Mouse (Mus musculus) megakaryocyte, embryonic 14.5 days (primary cell): ENCODE data around the gene Inpp5a. TPM values are rescaled to one million over a fixed set of nuclear protein-coding genes. Genes with fewer than 3 reads are reported as not detected.
A peak's percentile ranks its signal among the peaks of the same experiment; 100 is the strongest.

Experiments
- H3K27me3 ChIP-seq: replicated peaks from 2 replicates; pipeline ENCODE3; 2012; ENCODE audit warnings: inconsistent platforms
- H3K36me3 ChIP-seq: replicated peaks from 2 replicates; pipeline ENCODE3; 2012; ENCODE audit warnings: low read length, inconsistent platforms, mixed read lengths
- H3K4me1 ChIP-seq: 2 replicates; pipeline ENCODE4 v1.6.1; 2012; ENCODE audit warnings: inconsistent platforms
- H3K4me3 ChIP-seq: replicated peaks from 2 replicates; pipeline ENCODE3; 2012; ENCODE audit warnings: moderate library complexity, mild to moderate bottlenecking, inconsistent platforms
- H3K9me3 ChIP-seq: 2 replicates; pipeline ENCODE4 v1.6.1; 2012; ENCODE audit warnings: inconsistent platforms
- FLI1 ChIP-seq: IDR thresholded peaks from 2 replicates; pipeline ENCODE4 v1.6.1; 2012; ENCODE audit warnings: low read length, inconsistent platforms, mixed read lengths
- GATA1 ChIP-seq: IDR thresholded peaks from 3 replicates; pipeline ENCODE4 v1.6.1; 2012; ENCODE audit warnings: mixed read lengths, low read length, inconsistent platforms, borderline replicate concordance
- polyA plus RNA-seq: library from polyadenylated mRNA; stranded (reverse); fragments of >175 nt; gene quantifications from 2 replicates; pipeline ENCODE4 v1.2.3, GENCODE M21; 2012; ENCODE audit warnings: low replicate concordance; ENCODE audit not compliant: insufficient read depth

Inpp5a gene
- polyA plus RNA-seq, 1 experiment, result 95.0 TPM

GRCm38 (mm10) chr7:139559659-139560058, 170.8 kb downstream of the Inpp5a start:
- no peak for TF ChIP-seq FLI1
- Histone ChIP-seq H3K9me3 (no peaks in the 10 kb centered on the region), H3K4me3 (no peak overlapping the region), H3K27me3 (no peaks in the 10 kb centered on the region), H3K36me3 (peaks cover 94% of the 10 kb centered on the region), H3K4me1 (peaks cover 54% of the 10 kb centered on the region)

GRCm38 (mm10) chr7:139563425-139563824, 174.5 kb downstream of the Inpp5a start:
- Histone ChIP-seq H3K4me3 (no peak overlapping the region), H3K27me3 (no peaks in the 10 kb centered on the region), H3K4me1 (peaks cover 38% of the 10 kb centered on the region), H3K36me3 (peaks cover 100% of the 10 kb centered on the region), H3K9me3 (no peaks in the 10 kb centered on the region)
- TF ChIP-seq GATA1 (no peak), FLI1 (no peak)

- H3K4me1 ChIP-seq, result peaks cover 31% of the 10 kb centered on the region
- H3K27me3 ChIP-seq, result no peaks in the 10 kb centered on the region
- no peaks in the 10 kb centered on the region for H3K9me3 ChIP-seq
- H3K4me3 ChIP-seq, result no peak overlapping the region
- TF ChIP-seq FLI1 (no peak), GATA1 (no peak)
- peaks cover 100% of the 10 kb centered on the region for H3K36me3 ChIP-seq
Measured at GRCm38 (mm10) chr7:139564161-139564560, 175.3 kb downstream of the Inpp5a start.

- Histone ChIP-seq H3K9me3 (no peaks in the 10 kb centered on the region), H3K36me3 (peaks cover 96% of the 10 kb centered on the region), H3K4me3 (no peak overlapping the region), H3K27me3 (no peaks in the 10 kb centered on the region), H3K4me1 (peaks cover 17% of the 10 kb centered on the region)
- TF ChIP-seq GATA1, result no peak
- no peak for TF ChIP-seq FLI1
Measured at GRCm38 (mm10) chr7:139565998-139566397, 177.1 kb downstream of the Inpp5a start.

GRCm38 (mm10) chr7:139566533-139566932, 177.6 kb downstream of the Inpp5a start:
- no peaks in the 10 kb centered on the region for H3K27me3 ChIP-seq
- H3K4me3 ChIP-seq, result no peak overlapping the region
- peaks cover 96% of the 10 kb centered on the region for H3K36me3 ChIP-seq
- peaks cover 20% of the 10 kb centered on the region for H3K4me1 ChIP-seq
- TF ChIP-seq FLI1, result no peak
- TF ChIP-seq GATA1, result no peak
- H3K9me3 ChIP-seq, result no peaks in the 10 kb centered on the region

- Histone ChIP-seq H3K36me3 (peaks cover 96% of the 10 kb centered on the region), H3K9me3 (no peaks in the 10 kb centered on the region)
- TF ChIP-seq FLI1 (no peak), GATA1 (no peak)
Measured at GRCm38 (mm10) chr7:139570788-139571187, 181.9 kb downstream of the Inpp5a start.

GRCm38 (mm10) chr7:139572665-139573064, 183.8 kb downstream of the Inpp5a start:
- TF ChIP-seq FLI1 (no peak), GATA1 (no peak)
- Histone ChIP-seq H3K27me3 (peaks cover 2% of the 10 kb centered on the region), H3K4me1 (peaks cover 28% of the 10 kb centered on the region)

More at GRCm38 (mm10) chr7:139570788-139571187, 181.9 kb downstream of the Inpp5a start:
- Histone ChIP-seq H3K4me1 (peaks cover 39% of the 10 kb centered on the region), H3K27me3 (no peaks in the 10 kb centered on the region), H3K4me3 (no peak overlapping the region)

GRCm38 (mm10) chr7:139576064-139576686, 187.3 kb downstream of the Inpp5a start:
- TF ChIP-seq FLI1, result no peak
- no peak for TF ChIP-seq GATA1
- Histone ChIP-seq H3K36me3 (peaks cover 98% of the 10 kb centered on the region), H3K4me1 (peaks cover 35% of the 10 kb centered on the region), H3K4me3 (no peak overlapping the region), H3K9me3 (peaks cover 3% of the 10 kb centered on the region), H3K27me3 (peaks cover 29% of the 10 kb centered on the region)

More at GRCm38 (mm10) chr7:139572665-139573064, 183.8 kb downstream of the Inpp5a start:
- Histone ChIP-seq H3K9me3 (no peaks in the 10 kb centered on the region), H3K36me3 (peaks cover 96% of the 10 kb centered on the region), H3K4me3 (no peak overlapping the region)

GRCm38 (mm10) chr7:139579261-139579905, 190.5 kb downstream of the Inpp5a start:
- Histone ChIP-seq H3K9me3 (peaks cover 3% of the 10 kb centered on the region), H3K4me3 (no peak overlapping the region), H3K27me3 (peaks cover 61% of the 10 kb centered on the region), H3K4me1 (peaks cover 50% of the 10 kb centered on the region), H3K36me3 (peaks cover 66% of the 10 kb centered on the region)
- TF ChIP-seq FLI1, result no peak
- TF ChIP-seq GATA1, result no peak

- peaks cover 3% of the 10 kb centered on the region for H3K9me3 ChIP-seq
- H3K27me3 ChIP-seq, result peaks cover 78% of the 10 kb centered on the region
- H3K4me3 ChIP-seq, result peak overlapping the region; percentile 69
Measured at GRCm38 (mm10) chr7:139580851-139581775, 192.2 kb downstream of the Inpp5a start.

More at GRCm38 (mm10) chr7:139580851-139581775, 192.2 kb downstream of the Inpp5a start:
- H3K36me3 ChIP-seq, result peaks cover 48% of the 10 kb centered on the region
- peaks cover 59% of the 10 kb centered on the region for H3K4me1 ChIP-seq
- no peak for TF ChIP-seq GATA1
- no peak for TF ChIP-seq FLI1
